Mouse (Mus musculus) heart, embryonic 13.5 days (tissue): Measurements from ENCODE around the gene Mfap4. TPM values are rescaled to one million over a fixed set of nuclear protein-coding genes. Genes with fewer than 3 reads are reported as not detected.
A peak's percentile ranks its signal among the peaks of the same experiment; 100 is the strongest.

ENCODE experiments used
- ATAC-seq: fragments of 200-750 bp; cut with Nextera tagmentation; 2 replicates; pipeline ENCODE4 v1.8.0; 2017; ENCODE audit warnings: moderate TSS enrichment; ENCODE audit not compliant: insufficient number of reproducible peaks, low FRiP score, low TSS enrichment; ENCODE audit errors: extremely low read depth
- H3K27ac ChIP-seq: fragments of 300-500 bp; sonication (generic); replicated peaks from 2 replicates; pipeline ENCODE4 v1.5.1; 2015; ENCODE audit warnings: moderate library complexity, mild to moderate bottlenecking, inconsistent platforms
- H3K27me3 ChIP-seq: fragments of 300-500 bp; sonication (generic); replicated peaks from 2 replicates; pipeline ENCODE4 v1.6.1; 2015; ENCODE audit warnings: mild to moderate bottlenecking, inconsistent platforms
- H3K36me3 ChIP-seq: fragments of 300-500 bp; sonication (generic); 2 replicates; pipeline ENCODE4 v1.6.1; 2015; ENCODE audit warnings: mild to moderate bottlenecking, inconsistent platforms
- H3K4me1 ChIP-seq: fragments of 300-500 bp; sonication (generic); 2 replicates; pipeline ENCODE4 v1.6.1; 2015; ENCODE audit warnings: inconsistent platforms
- H3K4me2 ChIP-seq: fragments of 300-500 bp; sonication (generic); 2 replicates; pipeline ENCODE4 v1.6.1; 2015; ENCODE audit warnings: inconsistent platforms, mild to moderate bottlenecking, moderate library complexity
- H3K4me3 ChIP-seq: fragments of 300-500 bp; sonication (generic); 2 replicates; pipeline ENCODE4 v1.5.1; 2015; ENCODE audit warnings: moderate library complexity, mild to moderate bottlenecking, inconsistent platforms
- H3K9ac ChIP-seq: fragments of 300-500 bp; sonication (generic); 2 replicates; pipeline ENCODE4 v1.6.1; 2015; ENCODE audit warnings: inconsistent platforms, mild to moderate bottlenecking, moderate library complexity
- H3K9me3 ChIP-seq: fragments of 300-500 bp; sonication (generic); 2 replicates; pipeline ENCODE4 v1.6.1; 2016; ENCODE audit warnings: inconsistent platforms
- WGBS: fragments of 180-500 bp; shearing (Covaris S2); methylation state at CpG from one replicate; pipeline ENCODE4 v1.1.7; 2015; ENCODE audit warnings: mixed read lengths; 5-methylcytosine and 5-hydroxymethylcytosine counted together
- polyA plus RNA-seq: library from polyadenylated mRNA; unstranded; fragments of >200 nt; fragmentation: Nextera tagmentation; extraction: Ambion mirVana; gene quantifications from 2 replicates; pipeline ENCODE4 v1.2.1, GENCODE M21; 2015

The Mfap4 gene
- polyA plus RNA-seq, result 114 and 126 TPM in 2 replicates

- Histone ChIP-seq H3K4me3 (peak within 1 kb of the TSS; percentile 52), H3K9me3 (no peaks in the 10 kb centered on the region), H3K27me3 (no peaks in the 10 kb centered on the region), H3K27ac (peak within 1 kb of the TSS; percentile 94), H3K36me3 (peaks cover 25% of the 10 kb centered on the region), H3K4me1 (peaks cover 50% of the 10 kb centered on the region), H3K9ac (peak within 1 kb of the TSS; percentile 80), H3K4me2 (peak within 1 kb of the TSS; percentile 65)
- peak; percentile 58 for ATAC-seq
- 21% methylated on average over 20 of the region's 20 CpGs for WGBS
Observed at GRCm38 (mm10) chr11:61484613-61485540, at the start of gene Mfap4. Gene Mfap4, plus strand, starts transcription at chr11:61485431.

GRCm38 (mm10) chr11:61436298-61436697 is 48.9 kb upstream of the Mfap4 start:
- H3K27me3 ChIP-seq, result no peaks in the 10 kb centered on the region; the same call in 1 of the 2 replicates
- no peak overlapping the region for H3K4me2 ChIP-seq
- no peaks in the 10 kb centered on the region for H3K9me3 ChIP-seq
- ATAC-seq, result no peak
- 70% methylated on average over 2 of the region's 2 CpGs for WGBS
- no peak overlapping the region for H3K27ac ChIP-seq
- no peaks in the 10 kb centered on the region for H3K36me3 ChIP-seq
- H3K9ac ChIP-seq, result no peak overlapping the region
- no peaks in the 10 kb centered on the region for H3K4me1 ChIP-seq
- H3K4me3 ChIP-seq, result no peak overlapping the region

GRCm38 (mm10) chr11:61439170-61439569 is 46.1 kb upstream of the Mfap4 start:
- WGBS, result 63% methylated on average over 3 of the region's 3 CpGs
- Histone ChIP-seq H3K27ac (no peak overlapping the region), H3K9ac (no peak overlapping the region), H3K9me3 (no peaks in the 10 kb centered on the region), H3K4me1 (no peaks in the 10 kb centered on the region), H3K4me2 (no peak overlapping the region), H3K27me3 (no peaks in the 10 kb centered on the region; the same call in 1 of the 2 replicates), H3K4me3 (no peak overlapping the region), H3K36me3 (no peaks in the 10 kb centered on the region)
- no peak for ATAC-seq

- no peaks in the 10 kb centered on the region for H3K9me3 ChIP-seq
- ATAC-seq, result no peak
- H3K4me3 ChIP-seq, result no peak overlapping the region
- no peaks in the 10 kb centered on the region for H3K36me3 ChIP-seq
- no peak overlapping the region for H3K9ac ChIP-seq
- no peaks in the 10 kb centered on the region; the same call in 1 of the 2 replicates for H3K27me3 ChIP-seq
- no peak overlapping the region for H3K27ac ChIP-seq
- no peaks in the 10 kb centered on the region for H3K4me1 ChIP-seq
- 87% methylated on average over 4 of the region's 4 CpGs for WGBS
- H3K4me2 ChIP-seq, result no peak overlapping the region
Observed at GRCm38 (mm10) chr11:61440416-61440815, 44.8 kb upstream of the Mfap4 start.

- Histone ChIP-seq H3K27ac (no peak overlapping the region), H3K4me2 (no peak overlapping the region), H3K4me1 (no peaks in the 10 kb centered on the region), H3K36me3 (no peaks in the 10 kb centered on the region), H3K4me3 (no peak overlapping the region), H3K27me3 (no peaks in the 10 kb centered on the region), H3K9ac (no peak overlapping the region), H3K9me3 (no peaks in the 10 kb centered on the region)
- no peak for ATAC-seq
- WGBS, result 76% methylated on average over 7 of the region's 7 CpGs
Observed at GRCm38 (mm10) chr11:61441670-61442069, 43.6 kb upstream of the Mfap4 start.

GRCm38 (mm10) chr11:61443807-61444206 is 41.4 kb upstream of the Mfap4 start:
- no peak for ATAC-seq
- Histone ChIP-seq H3K27me3 (no peaks in the 10 kb centered on the region), H3K4me3 (no peak overlapping the region), H3K36me3 (no peaks in the 10 kb centered on the region), H3K9me3 (no peaks in the 10 kb centered on the region), H3K27ac (no peak overlapping the region), H3K4me2 (no peak overlapping the region), H3K9ac (no peak overlapping the region), H3K4me1 (peaks cover 10% of the 10 kb centered on the region)
- 77% methylated on average over 6 of the region's 6 CpGs for WGBS

GRCm38 (mm10) chr11:61447296-61447695 is 37.9 kb upstream of the Mfap4 start:
- Histone ChIP-seq H3K4me2 (no peak overlapping the region), H3K9ac (no peak overlapping the region), H3K4me1 (peaks cover 12% of the 10 kb centered on the region), H3K27me3 (peaks cover 28% of the 10 kb centered on the region; the same call in 1 of the 2 replicates), H3K36me3 (no peaks in the 10 kb centered on the region), H3K27ac (no peak overlapping the region), H3K9me3 (no peaks in the 10 kb centered on the region), H3K4me3 (no peak overlapping the region)
- ATAC-seq, result no peak
- 72% methylated on average over 8 of the region's 8 CpGs for WGBS

GRCm38 (mm10) chr11:61448041-61448440 is 37.2 kb upstream of the Mfap4 start:
- H3K9ac ChIP-seq, result no peak overlapping the region
- H3K27ac ChIP-seq, result no peak overlapping the region
- no peaks in the 10 kb centered on the region for H3K36me3 ChIP-seq
- no peak overlapping the region for H3K4me2 ChIP-seq
- H3K4me3 ChIP-seq, result no peak overlapping the region
- peaks cover 35% of the 10 kb centered on the region for H3K27me3 ChIP-seq
- peaks cover 12% of the 10 kb centered on the region for H3K4me1 ChIP-seq
- no peak for ATAC-seq
- H3K9me3 ChIP-seq, result no peaks in the 10 kb centered on the region
- WGBS, result 34% methylated on average over 5 of the region's 5 CpGs

GRCm38 (mm10) chr11:61448599-61449225 is 36.5 kb upstream of the Mfap4 start:
- H3K36me3 ChIP-seq, result no peaks in the 10 kb centered on the region
- H3K9ac ChIP-seq, result no peak overlapping the region
- H3K4me3 ChIP-seq, result no peak overlapping the region
- no peaks in the 10 kb centered on the region for H3K9me3 ChIP-seq
- ATAC-seq, result no peak
- no peak overlapping the region for H3K4me2 ChIP-seq
- H3K27me3 ChIP-seq, result peaks cover 38% of the 10 kb centered on the region
- 78% methylated on average over 9 of the region's 9 CpGs for WGBS
- H3K27ac ChIP-seq, result no peak overlapping the region
- H3K4me1 ChIP-seq, result peaks cover 16% of the 10 kb centered on the region

- peaks cover 41% of the 10 kb centered on the region for H3K27me3 ChIP-seq
- ATAC-seq, result no peak
- H3K4me1 ChIP-seq, result peaks cover 22% of the 10 kb centered on the region
- WGBS, result 70% methylated on average over 24 of the region's 24 CpGs
- no peak overlapping the region for H3K9ac ChIP-seq
- no peak overlapping the region for H3K27ac ChIP-seq
- no peak overlapping the region for H3K4me3 ChIP-seq
- no peaks in the 10 kb centered on the region for H3K9me3 ChIP-seq
- no peaks in the 10 kb centered on the region for H3K36me3 ChIP-seq
- H3K4me2 ChIP-seq, result no peak overlapping the region
Observed at GRCm38 (mm10) chr11:61449499-61450292, 35.5 kb upstream of the Mfap4 start.

GRCm38 (mm10) chr11:61464071-61464470 is 21.2 kb upstream of the Mfap4 start:
- no peaks in the 10 kb centered on the region for H3K4me1 ChIP-seq
- 70% methylated on average over 2 of the region's 2 CpGs for WGBS
- H3K36me3 ChIP-seq, result no peaks in the 10 kb centered on the region
- peaks cover 7% of the 10 kb centered on the region; the same call in 1 of the 2 replicates for H3K9me3 ChIP-seq
- no peak overlapping the region for H3K27ac ChIP-seq
- H3K4me2 ChIP-seq, result no peak overlapping the region
- no peaks in the 10 kb centered on the region for H3K27me3 ChIP-seq
- no peak for ATAC-seq
- no peak overlapping the region for H3K4me3 ChIP-seq
- no peak overlapping the region for H3K9ac ChIP-seq
